Mouse (Mus musculus): Measurements from ENCODE around the gene Gsk3b. TPM values are rescaled to one million over a fixed set of nuclear protein-coding genes. Genes with fewer than 3 reads are reported as not detected.
A peak's percentile ranks its signal among the peaks of the same experiment; 100 is the strongest.
"Not testable (repeated sequence)": the region's sequence is repeated elsewhere in the genome, so short reads cannot be mapped to it uniquely, and the experiment has no call there.

Gene Gsk3b
- total RNA-seq, 2 experiments from 2014 or later, result 68.7 to 69.9 TPM

GRCm38 (mm10) chr16:38097521-38097920 lies 8.7 kb downstream of the Gsk3b start:
- intact Hi-C loops (cut with DNase I), result no loop called here

GRCm38 (mm10) chr16:38099325-38099724 lies 10.5 kb downstream of the Gsk3b start:
- intact Hi-C loops (cut with DNase I), result no loop called here
- DNase-seq, result no peak

More at GRCm38 (mm10) chr16:38097521-38097920, 8.7 kb downstream of the Gsk3b start:
- no peak for DNase-seq

- no peak for DNase-seq
- intact Hi-C loops (cut with DNase I), result no loop called here
Measured at GRCm38 (mm10) chr16:38100569-38100968, 11.8 kb downstream of the Gsk3b start.

GRCm38 (mm10) chr16:38105453-38105852 lies 16.7 kb downstream of the Gsk3b start:
- no peak for DNase-seq
- intact Hi-C loops (cut with DNase I), result no loop called here

- intact Hi-C loops (cut with DNase I), result no loop called here
- DNase-seq, result no peak
Measured at GRCm38 (mm10) chr16:38106542-38106941, 17.7 kb downstream of the Gsk3b start.

GRCm38 (mm10) chr16:38110001-38110400 lies 21.2 kb downstream of the Gsk3b start:
- intact Hi-C loops (cut with DNase I), result no loop called here

GRCm38 (mm10) chr16:38110575-38110974 lies 21.8 kb downstream of the Gsk3b start:
- no peak for DNase-seq
- intact Hi-C loops (cut with DNase I), result no loop called here

More at GRCm38 (mm10) chr16:38110001-38110400, 21.2 kb downstream of the Gsk3b start:
- no peak for DNase-seq

- no peak for DNase-seq
- intact Hi-C loops (cut with DNase I), result no loop called here
Measured at GRCm38 (mm10) chr16:38114074-38114473, 25.3 kb downstream of the Gsk3b start.

GRCm38 (mm10) chr16:38117909-38118308 lies 29.1 kb downstream of the Gsk3b start:
- DNase-seq, result not testable (repeated sequence)
- intact Hi-C loops (cut with DNase I), result loop anchor here (1.0 kb wide), 1 partner anchor 12 kb away; no protein-coding TSS in a partner anchor

GRCm38 (mm10) chr16:38118723-38119122 lies 29.9 kb downstream of the Gsk3b start:
- intact Hi-C loops (cut with DNase I), result no loop called here
- DNase-seq, result no peak

- DNase-seq, result no peak
- intact Hi-C loops (cut with DNase I), result no loop called here
Measured at GRCm38 (mm10) chr16:38119286-38119685, 30.5 kb downstream of the Gsk3b start.

GRCm38 (mm10) chr16:38129171-38129570 lies 40.4 kb downstream of the Gsk3b start:
- DNase-seq, result no peak
- intact Hi-C loops (cut with DNase I), result no loop called here

GRCm38 (mm10) chr16:38131041-38131440 lies 42.2 kb downstream of the Gsk3b start:
- DNase-seq, result no peak
- intact Hi-C loops (cut with DNase I), result loop anchor here (2.0 kb wide), 1 partner anchor 40 kb away; no protein-coding TSS in a partner anchor

- intact Hi-C loops (cut with DNase I), result loop anchor here (2.0 kb wide), 1 partner anchor 41 kb away; no protein-coding TSS in a partner anchor
- peak; percentile 52 to 56 for DNase-seq
Measured at GRCm38 (mm10) chr16:38131756-38132155, 43.0 kb downstream of the Gsk3b start.

GRCm38 (mm10) chr16:38132210-38132609 lies 43.4 kb downstream of the Gsk3b start:
- intact Hi-C loops (cut with DNase I), result no loop called here
- DNase-seq, result no peak

GRCm38 (mm10) chr16:38137296-38137695 lies 48.5 kb downstream of the Gsk3b start:
- peak; percentile 60 to 62 for DNase-seq
- intact Hi-C loops (cut with DNase I), result loop anchor here (5.0 kb wide), 2 partner anchors 50 to 145 kb away; no protein-coding TSS in a partner anchor

- DNase-seq, result no peak
- intact Hi-C loops (cut with DNase I), result no loop called here
Measured at GRCm38 (mm10) chr16:38144898-38145297, 56.1 kb downstream of the Gsk3b start.

- intact Hi-C loops (cut with DNase I), result no loop called here
- DNase-seq, result no peak
Measured at GRCm38 (mm10) chr16:38150555-38150954, 61.8 kb downstream of the Gsk3b start.

- intact Hi-C loops (cut with DNase I), result no loop called here
Measured at GRCm38 (mm10) chr16:38157854-38158622, 69.2 kb downstream of the Gsk3b start.

GRCm38 (mm10) chr16:38162019-38162418 lies 73.2 kb downstream of the Gsk3b start:
- intact Hi-C loops (cut with DNase I), result no loop called here

More at GRCm38 (mm10) chr16:38157854-38158622, 69.2 kb downstream of the Gsk3b start:
- no peak for DNase-seq

GRCm38 (mm10) chr16:38164811-38165591 lies 76.2 kb downstream of the Gsk3b start:
- intact Hi-C loops (cut with DNase I), result no loop called here
- DNase-seq, result no peak

More at GRCm38 (mm10) chr16:38162019-38162418, 73.2 kb downstream of the Gsk3b start:
- no peak for DNase-seq

Data from heart, postnatal 10 days (tissue).